Mouse (Mus musculus) spleen, postnatal 10 days (tissue): ENCODE measurements at regions not wholly inside any gene's neighbourhood (a gene's known extent, or its start where the extent isn't known, plus 50 kb on each side); places are given as distances from the start of the nearest gene placed in this dataset.
"Not testable (repeated sequence)": the region's sequence is repeated elsewhere in the genome, so short reads cannot be mapped to it uniquely, and the experiment has no call there.

Source experiments
- DNase-seq, 2 experiments: peaks; one replicate each; pipeline ENCODE4 v3.0.0; 2021 to 2022; ENCODE audit warnings: low spot score in 2 of 2

GRCm38 (mm10) chr6:69136628-69137027 lies 1601.0 kb upstream of the Tacstd2 start:
- DNase-seq = peak in 1 of 2 experiments; percentile 24

- DNase-seq = not testable (repeated sequence)
Observed at GRCm38 (mm10) chr6:69125669-69126068, 1590.1 kb upstream of the Tacstd2 start.

GRCm38 (mm10) chr6:69124832-69125231 lies 1589.2 kb upstream of the Tacstd2 start:
- DNase-seq = not testable (repeated sequence)

GRCm38 (mm10) chr6:69113333-69113732 lies 1577.7 kb upstream of the Tacstd2 start:
- not testable (repeated sequence) for DNase-seq

GRCm38 (mm10) chr6:69063940-69064339 lies 1528.3 kb upstream of the Tacstd2 start:
- DNase-seq = no peak

- no peak for DNase-seq
Observed at GRCm38 (mm10) chr6:69045375-69045774, 1509.8 kb upstream of the Tacstd2 start.
